Mouse (Mus musculus) embryonic facial prominence, embryonic 14.5 days (tissue): ENCODE results near the gene Ggt7. TPM values are rescaled to one million over a fixed set of nuclear protein-coding genes. Genes with fewer than 3 reads are reported as not detected.

Experiments
- ATAC-seq: fragments of 200-750 bp; cut with Nextera tagmentation; 2 replicates; pipeline ENCODE4 v1.8.0; 2017; ENCODE audit warnings: low read depth, moderate number of reproducible peaks, moderate TSS enrichment
- DNase-seq: peaks from one replicate; pipeline ENCODE4 v3.0.0-alpha.2; 2015; ENCODE audit warnings: low spot score
- H3K27ac ChIP-seq: fragments of 300-500 bp; sonication (generic); replicated peaks from 2 replicates; pipeline ENCODE4 v1.5.1; 2014; ENCODE audit warnings: low read depth, mild to moderate bottlenecking, low read length, moderate library complexity
- H3K27me3 ChIP-seq: fragments of 300-500 bp; sonication (generic); replicated peaks from 2 replicates; pipeline ENCODE4 v1.6.1; 2014; ENCODE audit warnings: low read length; ENCODE audit not compliant: control insufficient read depth, insufficient read depth
- H3K36me3 ChIP-seq: fragments of 300-500 bp; sonication (generic); 2 replicates; pipeline ENCODE4 v1.6.1; 2014; ENCODE audit warnings: low read length, mixed read lengths; ENCODE audit not compliant: control insufficient read depth, insufficient read depth
- H3K4me1 ChIP-seq: fragments of 300-500 bp; sonication (generic); 2 replicates; pipeline ENCODE4 v1.6.1; 2014; ENCODE audit warnings: antibody characterized with exemption, low read length; ENCODE audit not compliant: control insufficient read depth, insufficient read depth
- H3K4me2 ChIP-seq: fragments of 300-500 bp; sonication (generic); 2 replicates; pipeline ENCODE4 v1.6.1; 2014; ENCODE audit warnings: low read depth, mild to moderate bottlenecking, low read length, moderate library complexity, mixed read lengths
- H3K4me3 ChIP-seq: fragments of 300-500 bp; sonication (generic); 2 replicates; pipeline ENCODE4 v1.5.1; 2014; ENCODE audit warnings: low read depth, mild to moderate bottlenecking, low read length
- H3K9ac ChIP-seq: fragments of 300-500 bp; sonication (generic); 2 replicates; pipeline ENCODE4 v1.6.1; 2014; ENCODE audit warnings: low read depth, mild to moderate bottlenecking, low read length, moderate library complexity, mixed read lengths
- H3K9me3 ChIP-seq: fragments of 300-500 bp; sonication (generic); 2 replicates; pipeline ENCODE4 v1.6.1; 2016; ENCODE audit warnings: low read length; ENCODE audit not compliant: control insufficient read depth
- WGBS: fragments of 180-500 bp; shearing (Covaris S2); extraction: QIAGEN DNeasy Blood & Tissue Kit; methylation state at CpG from one replicate; pipeline ENCODE4 v1.1.7; 2014; 5-methylcytosine and 5-hydroxymethylcytosine counted together
- polyA plus RNA-seq: library from polyadenylated mRNA; unstranded; fragments of >200 nt; fragmentation: Nextera tagmentation; extraction: Ambion mirVana; gene quantifications from 2 replicates; pipeline ENCODE4 v1.2.1, GENCODE M21; 2014

Gene Ggt7
- 6.1 and 8.7 TPM in 2 replicates for polyA plus RNA-seq

DNA sequence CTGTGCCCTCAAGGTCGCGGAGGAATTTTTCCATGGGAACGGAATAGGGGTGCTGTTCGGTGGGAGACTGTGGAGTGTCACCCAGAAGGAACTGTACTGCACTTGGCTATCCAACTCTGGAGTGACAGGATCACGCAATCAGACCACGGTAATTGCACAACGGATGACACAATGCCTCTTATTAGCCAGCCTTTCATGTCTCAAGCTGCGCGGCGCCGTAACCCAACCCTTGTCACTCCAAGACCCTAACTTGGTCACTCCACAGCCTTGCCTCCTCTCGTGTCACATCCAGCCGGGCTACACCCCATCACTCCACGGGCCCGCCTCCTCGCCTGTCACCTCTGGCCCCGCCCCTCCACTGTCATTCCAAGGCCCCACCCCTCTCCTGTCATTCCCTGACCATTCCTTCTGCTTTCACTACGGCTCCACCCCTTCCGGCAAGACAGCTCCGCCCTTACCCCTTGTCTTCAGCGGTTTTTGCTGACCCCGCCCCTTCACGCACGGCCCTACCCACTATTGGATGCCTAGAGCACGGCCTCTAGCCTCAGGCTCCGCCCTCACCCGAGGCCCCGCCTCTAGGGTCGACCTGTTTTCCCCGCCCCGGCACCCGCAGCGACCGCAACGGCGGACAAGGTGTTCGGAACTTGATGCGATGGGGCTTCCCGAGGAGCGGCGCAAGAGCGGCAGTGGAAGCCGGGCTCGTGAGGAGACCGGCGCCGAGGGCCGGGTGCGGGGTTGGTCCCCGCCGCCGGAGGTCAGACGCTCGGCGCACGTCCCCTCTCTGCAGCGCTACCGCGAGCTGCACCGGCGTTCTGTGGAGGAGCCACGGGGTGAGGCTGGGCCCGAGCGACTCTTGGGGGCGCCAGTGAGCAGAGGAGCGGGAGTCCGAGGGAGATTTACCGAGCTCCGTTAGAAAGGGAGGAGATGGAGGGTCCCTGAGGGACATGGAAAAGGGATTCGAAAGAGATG, at the start of gene Ggt7, which contains the start of gene Acss2:
Gene Ggt7 (minus strand): TSS at position 783 of the 969 bp plus-strand sequence.
Gene Acss2 (plus strand): TSS at position 494 of the 969 bp plus-strand sequence.
- no peaks in the 10 kb centered on the region for H3K27me3 ChIP-seq
- H3K4me3 ChIP-seq: peak within 1 kb of the TSS; percentile 76
- peaks cover 5% of the 10 kb centered on the region; the same call in 1 of the 2 replicates for H3K4me1 ChIP-seq
- 6% methylated on average over 55 of the region's 70 CpGs for WGBS
- H3K36me3 ChIP-seq: no peaks in the 10 kb centered on the region
- peak within 1 kb of the TSS; percentile 73 for H3K9ac ChIP-seq
- DNase-seq: peak; percentile 98
- peak within 1 kb of the TSS; percentile 52; the same call in 1 of the 2 replicates for H3K27ac ChIP-seq
- H3K9me3 ChIP-seq: no peaks in the 10 kb centered on the region
- ATAC-seq: peak; percentile 98
- H3K4me2 ChIP-seq: peak within 1 kb of the TSS; percentile 94

DNA sequence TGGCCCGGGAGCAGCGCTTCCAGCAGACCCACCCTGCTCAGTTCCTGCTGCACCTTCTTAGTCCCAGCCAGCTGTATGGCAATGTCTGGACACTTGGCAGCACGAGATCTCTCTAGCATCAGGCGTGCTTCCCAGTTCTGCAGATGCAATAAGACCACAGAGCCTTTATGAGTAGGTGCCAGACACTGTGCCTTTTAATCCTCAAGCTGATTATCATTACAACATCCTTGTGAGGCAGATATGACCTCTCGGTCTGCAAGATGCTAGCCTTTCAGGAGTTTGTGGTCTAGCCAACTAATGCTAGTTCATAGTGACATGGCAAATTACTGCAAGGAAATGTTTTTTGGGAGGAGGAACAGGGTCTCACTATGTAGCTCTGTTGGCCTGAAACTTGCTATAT, 49.7 kb upstream of the Ggt7 start:
- WGBS: 90% methylated on average over 5 of the region's 5 CpGs
- no peak for ATAC-seq
- Histone ChIP-seq H3K36me3 (peaks cover 41% of the 10 kb centered on the region), H3K4me1 (no peaks in the 10 kb centered on the region), H3K9ac (no peak overlapping the region), H3K27ac (no peak overlapping the region), H3K4me3 (no peak overlapping the region), H3K27me3 (no peaks in the 10 kb centered on the region), H3K4me2 (no peak overlapping the region), H3K9me3 (no peaks in the 10 kb centered on the region)
- DNase-seq: no peak

DNA sequence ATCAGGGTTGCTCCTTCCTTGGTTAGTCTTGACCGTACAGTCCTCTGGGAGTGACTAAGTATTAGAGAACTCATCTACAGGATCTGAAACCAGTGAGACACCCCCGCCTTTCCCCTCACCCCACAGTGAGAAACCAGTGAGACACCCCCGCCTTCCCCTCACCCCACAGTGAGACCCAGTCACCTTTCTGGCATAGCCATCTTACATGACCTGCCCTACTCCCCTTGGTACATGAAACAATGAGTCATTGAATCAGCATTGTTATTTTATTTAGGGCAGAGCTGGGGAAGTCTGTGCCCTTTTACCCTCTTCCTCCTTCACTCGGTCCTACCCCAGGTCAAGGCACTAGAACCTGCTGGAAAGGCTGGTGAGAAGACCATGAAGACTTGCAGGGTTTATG, 44.9 kb upstream of the Ggt7 start:
- Histone ChIP-seq H3K27ac (no peak overlapping the region), H3K9me3 (no peaks in the 10 kb centered on the region), H3K9ac (no peak overlapping the region), H3K36me3 (peaks cover 41% of the 10 kb centered on the region), H3K4me1 (no peaks in the 10 kb centered on the region), H3K27me3 (no peaks in the 10 kb centered on the region), H3K4me2 (no peak overlapping the region), H3K4me3 (no peak overlapping the region)
- ATAC-seq (no peak), DNase-seq (no peak)
- WGBS: 81% methylated on average over 4 of the region's 4 CpGs

DNA sequence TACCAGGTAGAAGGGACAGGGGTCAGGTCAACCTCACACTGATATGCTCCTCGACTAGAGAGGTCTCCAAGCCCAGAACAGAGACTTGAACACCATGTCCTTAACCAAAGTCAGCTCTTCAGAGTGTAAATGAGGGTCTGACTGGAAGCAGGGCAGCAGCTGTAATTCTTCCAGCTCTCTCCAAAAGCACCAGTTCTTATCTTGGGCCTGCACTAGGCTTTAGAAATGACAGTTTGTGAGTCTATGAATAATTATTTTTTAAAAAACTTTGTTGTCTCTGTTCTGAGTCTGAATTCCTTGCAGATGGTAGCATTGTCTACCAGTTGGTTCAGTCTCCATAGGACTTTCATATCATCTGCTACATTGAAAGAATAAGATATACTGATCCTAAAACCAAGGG, 44.2 kb upstream of the Ggt7 start:
- no peak overlapping the region for H3K9ac ChIP-seq
- no peaks in the 10 kb centered on the region for H3K9me3 ChIP-seq
- no peak overlapping the region for H3K4me2 ChIP-seq
- H3K4me3 ChIP-seq: no peak overlapping the region
- H3K27ac ChIP-seq: no peak overlapping the region
- DNase-seq: no peak
- WGBS: 35% methylated on average over 1 of the region's 1 CpGs
- no peaks in the 10 kb centered on the region for H3K4me1 ChIP-seq
- H3K27me3 ChIP-seq: no peaks in the 10 kb centered on the region
- H3K36me3 ChIP-seq: peaks cover 35% of the 10 kb centered on the region
- ATAC-seq: no peak

DNA sequence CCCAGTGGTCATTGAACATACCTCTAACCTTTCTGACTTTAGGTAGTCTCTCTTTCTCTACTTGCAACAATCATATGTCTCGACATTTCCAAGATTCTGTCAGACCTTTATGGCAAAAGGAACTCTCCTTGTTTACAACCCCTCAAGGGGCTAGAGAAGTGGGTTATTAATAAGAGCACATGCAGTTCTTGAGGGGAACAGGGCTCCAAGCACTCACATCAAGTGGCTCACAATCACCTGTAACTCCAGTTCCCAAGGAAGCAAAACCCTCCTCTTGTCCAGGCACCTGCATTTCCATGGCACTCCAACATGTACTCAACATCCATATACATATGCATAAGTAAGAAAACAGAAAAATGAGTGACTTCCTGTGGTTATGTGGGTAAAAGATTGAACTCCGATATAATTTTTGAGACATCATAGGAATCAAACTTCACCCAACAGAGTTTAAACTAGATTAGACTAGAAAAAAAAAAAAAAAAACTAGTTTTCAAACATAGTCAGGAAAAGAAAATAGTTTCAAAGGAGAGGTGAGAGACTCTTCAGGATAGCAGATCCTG, 36.5 kb upstream of the Ggt7 start:
- ATAC-seq (no peak), DNase-seq (no peak)
- H3K4me2 ChIP-seq: no peak overlapping the region
- H3K4me1 ChIP-seq: no peaks in the 10 kb centered on the region
- H3K27ac ChIP-seq: no peak overlapping the region
- H3K27me3 ChIP-seq: no peaks in the 10 kb centered on the region
- no peaks in the 10 kb centered on the region for H3K9me3 ChIP-seq
- 89% methylated on average over 2 of the region's 2 CpGs for WGBS
- no peak overlapping the region for H3K9ac ChIP-seq
- no peak overlapping the region for H3K4me3 ChIP-seq
- no peaks in the 10 kb centered on the region for H3K36me3 ChIP-seq

DNA sequence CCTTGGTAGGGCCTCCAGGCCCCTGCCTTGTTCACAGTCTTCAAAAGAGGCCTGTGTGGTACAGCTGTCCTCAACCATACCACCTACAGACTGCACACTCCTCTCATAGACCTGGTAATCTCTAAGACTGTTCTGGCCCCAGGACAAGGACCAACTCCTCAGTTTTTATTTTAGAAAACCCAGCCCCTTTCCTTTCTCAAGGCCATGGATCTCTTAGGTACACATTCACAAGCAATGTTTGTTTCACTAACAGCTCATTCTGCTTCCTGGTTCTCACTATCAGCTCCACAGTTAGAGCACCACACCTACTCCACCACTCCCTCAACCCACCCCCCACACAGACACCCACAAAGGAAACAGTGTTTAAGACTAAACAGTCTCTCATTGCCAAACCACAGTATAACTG, 34.9 kb upstream of the Ggt7 start:
- no peak for ATAC-seq
- Histone ChIP-seq H3K9ac (no peak overlapping the region), H3K4me2 (no peak overlapping the region)

DNA sequence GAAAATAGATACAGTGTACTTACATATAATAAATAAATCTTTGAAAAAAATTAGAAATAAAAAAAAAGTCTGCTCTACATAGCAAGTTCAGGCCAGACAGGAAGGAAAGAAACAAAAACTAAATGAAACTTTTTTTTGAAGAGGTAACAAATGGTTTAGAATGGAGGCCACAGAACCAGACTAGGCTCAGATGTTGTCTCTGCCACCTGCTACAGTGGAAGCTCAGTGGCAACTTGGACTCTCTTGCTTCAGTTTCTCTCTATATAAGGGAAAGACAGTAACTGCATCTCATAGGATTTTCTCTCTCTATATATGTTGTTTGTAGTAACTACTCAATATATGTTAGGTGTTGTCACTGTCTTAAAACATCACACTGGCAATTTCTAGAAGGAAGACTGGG, 34.3 kb upstream of the Ggt7 start:
- H3K9me3 ChIP-seq: no peaks in the 10 kb centered on the region
- DNase-seq: no peak
- ATAC-seq: no peak
- H3K36me3 ChIP-seq: no peaks in the 10 kb centered on the region
- no peak overlapping the region for H3K4me3 ChIP-seq
- H3K4me2 ChIP-seq: no peak overlapping the region
- no peaks in the 10 kb centered on the region for H3K27me3 ChIP-seq
- H3K9ac ChIP-seq: no peak overlapping the region
- H3K27ac ChIP-seq: no peak overlapping the region
- H3K4me1 ChIP-seq: no peaks in the 10 kb centered on the region

More for the DNA sequence above, 34.9 kb upstream of the Ggt7 start:
- no peaks in the 10 kb centered on the region for H3K4me1 ChIP-seq
- no peaks in the 10 kb centered on the region for H3K36me3 ChIP-seq
- H3K9me3 ChIP-seq: no peaks in the 10 kb centered on the region
- H3K4me3 ChIP-seq: no peak overlapping the region
- DNase-seq: no peak
- H3K27me3 ChIP-seq: no peaks in the 10 kb centered on the region
- H3K27ac ChIP-seq: no peak overlapping the region

DNA sequence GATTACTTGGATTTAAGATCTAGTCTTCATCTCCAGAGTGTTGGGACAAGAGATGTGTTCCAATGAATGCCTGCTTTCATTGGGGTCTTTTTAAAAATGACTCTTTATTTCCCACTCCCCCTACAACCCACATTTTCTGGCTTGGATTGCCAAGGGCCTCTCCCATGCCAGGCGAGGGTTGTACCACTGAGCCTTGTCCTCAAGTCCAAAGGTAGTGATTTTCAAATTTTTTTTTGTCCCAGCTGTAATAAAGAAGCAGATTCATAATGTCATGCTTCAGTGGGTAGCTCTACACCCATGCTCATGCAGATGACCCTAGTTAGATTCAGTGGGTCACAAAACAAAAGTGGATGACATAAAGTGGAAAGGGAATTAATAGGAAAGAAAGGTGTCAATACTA, 28.9 kb upstream of the Ggt7 start:
- no peaks in the 10 kb centered on the region for H3K27me3 ChIP-seq
- no peaks in the 10 kb centered on the region for H3K9me3 ChIP-seq
- no peak overlapping the region for H3K4me2 ChIP-seq
- H3K4me1 ChIP-seq: no peaks in the 10 kb centered on the region
- H3K36me3 ChIP-seq: no peaks in the 10 kb centered on the region
- H3K9ac ChIP-seq: no peak overlapping the region
- ATAC-seq (no peak), DNase-seq (no peak)
- 65% methylated on average over 1 of the region's 1 CpGs for WGBS
- no peak overlapping the region for H3K4me3 ChIP-seq
- no peak overlapping the region for H3K27ac ChIP-seq
